Mouse (Mus musculus) T-cell, adult 2 months (primary cell): Measurements from ENCODE around the gene Pitpnc1.

Experiments
- DNase-seq: peaks from one replicate; pipeline ENCODE4 v3.0.0; 2022; ENCODE audit warnings: low spot score

The Pitpnc1 gene

GRCm38 (mm10) chr11:107279258-107279657 is 191.2 kb downstream of the Pitpnc1 start:
- no peak for DNase-seq

- no peak for DNase-seq
Measured at GRCm38 (mm10) chr11:107276898-107277297, 193.6 kb downstream of the Pitpnc1 start.

- DNase-seq, result no peak
Measured at GRCm38 (mm10) chr11:107276337-107276736, 194.2 kb downstream of the Pitpnc1 start.

GRCm38 (mm10) chr11:107275902-107276301 is 194.6 kb downstream of the Pitpnc1 start:
- DNase-seq, result no peak

- no peak for DNase-seq
Measured at GRCm38 (mm10) chr11:107274206-107274605, 196.3 kb downstream of the Pitpnc1 start.

- DNase-seq, result no peak
Measured at GRCm38 (mm10) chr11:107272351-107272975, 198.0 kb downstream of the Pitpnc1 start.

GRCm38 (mm10) chr11:107270564-107270963 is 199.9 kb downstream of the Pitpnc1 start:
- no peak for DNase-seq

- peak; percentile 10 for DNase-seq
Measured at GRCm38 (mm10) chr11:107267522-107267921, 203.0 kb downstream of the Pitpnc1 start.

- no peak for DNase-seq
Measured at GRCm38 (mm10) chr11:107265861-107266260, 204.6 kb downstream of the Pitpnc1 start.

GRCm38 (mm10) chr11:107264889-107265615 is 205.4 kb downstream of the Pitpnc1 start:
- DNase-seq, result no peak

GRCm38 (mm10) chr11:107263838-107264237 is 206.7 kb downstream of the Pitpnc1 start:
- DNase-seq, result no peak

GRCm38 (mm10) chr11:107259428-107259827 is 211.1 kb downstream of the Pitpnc1 start:
- DNase-seq, result no peak

- peak; percentile 26 for DNase-seq
Measured at GRCm38 (mm10) chr11:107255185-107255584, 215.3 kb downstream of the Pitpnc1 start.

- DNase-seq, result no peak
Measured at GRCm38 (mm10) chr11:107254181-107254580, 216.3 kb downstream of the Pitpnc1 start.

GRCm38 (mm10) chr11:107252026-107252425 is 218.5 kb downstream of the Pitpnc1 start:
- no peak for DNase-seq

- peak; percentile 11 for DNase-seq
Measured at GRCm38 (mm10) chr11:107251460-107251859, 219.0 kb downstream of the Pitpnc1 start.

- no peak for DNase-seq
Measured at GRCm38 (mm10) chr11:107250882-107251281, 219.6 kb downstream of the Pitpnc1 start.

- DNase-seq, result no peak
Measured at GRCm38 (mm10) chr11:107248753-107249152, 221.7 kb downstream of the Pitpnc1 start.

- no peak for DNase-seq
Measured at GRCm38 (mm10) chr11:107245657-107246056, 224.8 kb downstream of the Pitpnc1 start.

- no peak for DNase-seq
Measured at GRCm38 (mm10) chr11:107243126-107243525, 227.4 kb downstream of the Pitpnc1 start.

- no peak for DNase-seq
Measured at GRCm38 (mm10) chr11:107241678-107242077, 228.8 kb downstream of the Pitpnc1 start.

GRCm38 (mm10) chr11:107238506-107238905 is 232.0 kb downstream of the Pitpnc1 start:
- DNase-seq, result no peak

GRCm38 (mm10) chr11:107237532-107237931 is 233.0 kb downstream of the Pitpnc1 start:
- DNase-seq, result no peak
